Mouse (Mus musculus) lung, postnatal 0 days (tissue): Measurements from ENCODE around the gene Iqcf1.

Experiments
- CTCF ChIP-seq: IDR thresholded peaks from 2 replicates; pipeline ENCODE4 v1.5.1; 2016; ENCODE audit warnings: antibody characterized with exemption, mild to moderate bottlenecking
- EP300 ChIP-seq: IDR thresholded peaks from 2 replicates; pipeline ENCODE4 v1.6.1; 2016; ENCODE audit warnings: antibody characterized with exemption, mild to moderate bottlenecking, control low read depth

DNA sequence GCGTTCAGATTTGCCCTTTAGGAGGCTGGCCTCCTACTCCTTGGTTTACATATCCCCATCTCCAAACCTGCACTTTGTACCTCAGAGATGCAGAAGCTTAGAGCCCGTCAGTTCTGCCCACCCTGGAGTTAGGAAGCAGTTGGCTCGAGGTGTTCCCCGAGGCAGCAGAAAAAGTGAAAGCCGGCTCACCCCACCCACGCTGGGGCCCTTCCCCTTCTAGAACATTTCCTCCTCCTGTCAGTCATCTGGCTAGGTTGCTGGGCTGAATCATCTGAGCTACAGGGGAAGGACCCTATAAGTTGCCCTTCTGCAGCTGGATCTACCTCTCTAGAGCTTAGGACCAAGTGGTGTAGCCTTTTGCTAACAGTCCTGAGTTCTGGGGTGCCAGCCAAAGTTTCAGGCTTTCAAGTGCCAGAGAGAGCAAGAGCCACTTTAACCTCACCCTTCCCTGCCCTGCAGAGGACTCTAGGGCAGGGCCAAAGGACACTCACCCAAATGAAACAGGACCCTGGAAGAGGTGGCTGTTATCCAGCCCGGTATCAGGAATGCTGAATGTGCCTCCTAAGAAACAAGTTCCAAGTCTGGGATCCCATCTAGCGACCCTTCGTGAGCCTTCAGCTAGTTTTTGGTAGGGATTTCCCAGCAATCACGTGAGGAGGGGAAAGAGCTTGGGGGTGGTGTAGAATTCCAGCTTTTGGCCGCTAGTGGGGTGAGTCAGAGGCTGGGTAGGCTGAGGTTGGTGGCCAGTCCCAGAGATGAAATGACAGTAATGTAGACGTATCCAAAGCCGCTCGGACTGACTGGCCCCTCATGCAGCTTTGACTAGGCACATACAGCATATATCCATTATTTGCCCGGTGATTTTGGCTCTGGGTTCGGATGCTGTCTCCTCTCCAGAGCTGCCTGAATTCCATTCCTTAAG is 23.5 kb upstream of the Iqcf1 start:
- no peak for TF ChIP-seq CTCF
- peak; percentile 63 for TF ChIP-seq EP300
